Mouse (Mus musculus) stomach, postnatal 0 days (tissue): ENCODE results near the gene Arl8a.

Experiments used
- CTCF ChIP-seq: IDR thresholded peaks from 2 replicates; pipeline ENCODE4 v1.5.1; 2016; ENCODE audit warnings: antibody characterized with exemption, low read depth, mild to moderate bottlenecking, moderate library complexity
- EP300 ChIP-seq: optimal IDR thresholded peaks from 2 replicates; pipeline ENCODE3; 2016; ENCODE audit warnings: antibody characterized with exemption

GRCm38 (mm10) chr1:135132473-135132872 is 14.2 kb upstream of the Arl8a start, which contains the start of gene Ptpn7:
- TF ChIP-seq CTCF, result peak; percentile 83
- no peak for TF ChIP-seq EP300
